Mouse (Mus musculus) spleen, adult 12 weeks (tissue): ENCODE results near the gene Ptprh.
"Not testable (repeated sequence)": the region's sequence is repeated elsewhere in the genome, so short reads cannot be mapped to it uniquely, and the experiment has no call there.

Experiments
- DNase-seq: peaks from one replicate; pipeline ENCODE4 v3.0.0; 2022; ENCODE audit warnings: low spot score

The Ptprh gene

DNA sequence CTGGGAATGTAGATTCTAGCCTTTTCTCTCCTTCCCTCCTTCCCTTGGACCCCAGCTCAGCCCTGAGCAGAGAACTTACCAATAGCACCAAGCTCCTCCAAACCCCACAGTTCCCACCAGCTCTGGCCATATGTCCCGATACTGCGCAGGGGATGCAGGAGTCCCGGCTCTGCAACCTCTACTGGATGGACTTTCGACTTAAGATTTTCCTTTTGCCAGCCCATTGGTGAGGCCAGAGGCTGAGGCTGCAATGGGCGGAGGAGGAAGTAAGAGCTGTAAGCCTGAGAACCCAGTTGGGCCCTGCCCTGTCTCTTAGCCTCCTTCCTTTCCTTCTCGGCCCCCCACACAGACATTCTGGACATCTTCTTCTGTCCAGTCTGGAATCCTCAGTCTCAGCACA lies 872 bp downstream of the Ptprh start:
- no peak for DNase-seq

DNA sequence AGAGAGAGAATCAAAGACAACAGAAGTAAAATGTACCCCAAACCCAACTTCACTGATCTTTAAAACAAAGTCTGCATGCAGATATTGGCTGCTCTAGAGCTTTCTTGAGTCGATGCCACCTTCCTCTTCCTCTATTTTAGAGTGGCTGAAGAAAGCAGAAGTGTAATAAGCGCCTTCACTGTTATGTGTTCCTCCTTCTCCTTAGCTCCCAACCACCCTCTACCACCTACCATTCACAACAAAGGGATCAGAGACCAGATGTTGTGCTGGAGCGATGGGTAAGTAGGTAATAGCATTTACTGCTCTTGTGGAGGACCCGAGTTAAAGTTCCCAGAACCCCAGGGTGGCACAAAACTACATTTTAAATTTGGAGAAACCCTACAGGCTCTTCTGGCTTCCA lies 6.8 kb downstream of the Ptprh start:
- not testable (repeated sequence) for DNase-seq

GRCm38 (mm10) chr7:4581481-4581880 lies 22.4 kb downstream of the Ptprh start:
- DNase-seq, result not testable (repeated sequence)

GRCm38 (mm10) chr7:4572361-4572760 lies 31.5 kb downstream of the Ptprh start:
- DNase-seq, result not testable (repeated sequence)

GRCm38 (mm10) chr7:4562660-4563059 lies 41.2 kb downstream of the Ptprh start:
- no peak for DNase-seq

DNA sequence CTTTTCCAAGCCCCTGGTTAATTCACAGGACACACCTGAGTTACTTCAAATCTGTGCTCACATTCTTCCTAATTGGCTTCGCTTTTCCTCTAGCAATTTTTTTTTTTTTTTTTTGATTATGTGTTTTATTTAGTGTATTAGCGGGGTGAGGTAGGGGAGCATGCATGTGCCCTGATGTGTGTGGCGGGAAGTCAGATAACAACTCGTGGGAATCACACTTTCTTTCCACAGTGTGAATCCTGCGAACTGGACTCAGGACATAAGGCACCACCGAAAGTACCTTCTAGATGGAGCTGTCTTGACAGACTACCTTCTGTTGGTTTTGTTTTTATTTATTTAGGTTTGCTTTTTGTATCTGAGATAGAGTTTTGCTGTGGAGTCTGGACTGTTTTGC lies 46.7 kb downstream of the Ptprh start:
- DNase-seq, result no peak

- peak; percentile 51 for DNase-seq
Observed at GRCm38 (mm10) chr7:4556256-4557166, 47.3 kb downstream of the Ptprh start.

DNA sequence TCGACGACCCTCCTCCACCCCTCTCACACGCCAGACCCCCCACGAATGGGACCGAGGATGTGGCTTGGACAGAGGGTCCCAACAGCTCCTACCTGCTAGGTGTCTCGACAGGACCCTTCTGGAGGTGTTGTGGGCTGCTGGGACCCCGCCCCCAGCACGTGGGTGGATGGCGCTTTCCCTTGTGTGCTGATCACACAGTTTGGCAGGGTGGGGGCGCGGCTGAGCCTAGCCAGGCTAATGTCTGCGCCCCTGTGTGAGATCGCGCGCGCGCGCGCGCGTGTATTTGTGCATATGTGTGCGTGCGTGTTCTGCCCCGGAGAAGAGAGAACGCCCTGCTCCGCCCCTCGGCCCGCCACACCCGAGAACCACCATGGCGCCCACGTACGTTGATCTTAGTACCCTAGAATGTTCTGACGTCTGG lies 56.6 kb downstream of the Ptprh start, which contains the start of gene Syt5:
TSS of gene Syt5 (minus strand) at position 321 of the 421 bp plus-strand sequence.
- DNase-seq, result no peak

- DNase-seq, result no peak
Observed at GRCm38 (mm10) chr7:4546591-4547131, 57.2 kb downstream of the Ptprh start.

GRCm38 (mm10) chr7:4546050-4546449 lies 57.8 kb downstream of the Ptprh start:
- DNase-seq, result no peak

GRCm38 (mm10) chr7:4542013-4542412 lies 61.8 kb downstream of the Ptprh start:
- DNase-seq, result no peak

GRCm38 (mm10) chr7:4541344-4541743 lies 62.5 kb downstream of the Ptprh start:
- no peak for DNase-seq

GRCm38 (mm10) chr7:4539019-4539418 lies 64.8 kb downstream of the Ptprh start:
- DNase-seq, result no peak

- no peak for DNase-seq
Observed at GRCm38 (mm10) chr7:4537181-4537580, 66.7 kb downstream of the Ptprh start.

DNA sequence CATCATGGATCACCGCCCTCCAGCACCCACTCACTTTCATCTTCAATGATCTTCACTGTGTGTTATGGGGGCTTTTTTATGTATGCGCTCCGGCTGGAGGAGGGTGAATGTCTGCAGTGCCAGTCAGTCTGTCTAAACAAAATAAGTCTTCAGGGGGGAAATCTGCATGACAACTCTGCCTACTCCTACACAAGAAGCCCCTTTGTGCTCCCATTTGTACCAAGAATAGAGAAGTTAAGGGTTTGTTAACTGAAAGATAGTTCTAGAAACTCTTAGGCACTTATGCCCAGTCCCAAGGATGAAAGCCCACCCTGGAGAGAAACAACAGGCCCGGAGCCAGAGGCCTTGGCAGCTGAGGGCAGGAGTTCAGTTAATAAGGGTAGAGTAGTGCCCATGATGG lies 67.5 kb downstream of the Ptprh start:
- no peak for DNase-seq

DNA sequence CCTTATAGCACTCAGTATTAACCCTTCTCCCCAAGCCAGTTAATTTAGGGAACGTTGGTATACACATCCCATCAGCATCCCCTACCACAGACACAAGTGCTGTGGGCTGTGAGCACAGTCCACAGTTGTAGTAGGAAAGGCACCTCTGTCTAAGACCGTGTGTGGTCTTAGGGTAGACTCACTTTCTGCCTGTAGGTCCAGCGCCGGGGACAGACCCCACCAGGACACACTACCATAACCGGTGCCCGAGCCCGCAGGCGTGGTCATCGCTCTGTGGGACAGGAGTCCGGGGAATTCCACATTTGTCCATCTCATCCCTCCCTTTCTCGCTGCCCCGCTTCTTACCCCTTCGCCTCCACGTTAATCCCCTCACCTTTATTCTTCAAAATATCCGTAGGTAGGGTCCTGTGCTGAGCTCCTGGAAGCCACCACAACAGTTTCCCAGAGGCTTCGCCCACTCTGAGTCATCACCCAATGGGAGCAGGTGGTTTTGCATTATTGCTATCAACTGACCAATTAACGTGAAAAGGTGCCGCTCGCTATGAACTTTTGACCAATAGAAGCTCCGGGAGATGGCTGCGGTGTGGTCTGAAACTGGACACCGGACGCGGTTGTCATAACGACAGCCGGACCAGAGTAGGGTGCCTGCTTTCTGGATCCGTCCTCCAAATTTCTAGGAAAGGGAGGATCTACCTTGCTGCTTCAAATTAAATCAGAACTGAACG lies 71.7 kb downstream of the Ptprh start, which contains the start of gene Dnaaf3:
TSS of gene Dnaaf3 (minus strand) at position 449 of the 725 bp plus-strand sequence.
- no peak for DNase-seq

DNA sequence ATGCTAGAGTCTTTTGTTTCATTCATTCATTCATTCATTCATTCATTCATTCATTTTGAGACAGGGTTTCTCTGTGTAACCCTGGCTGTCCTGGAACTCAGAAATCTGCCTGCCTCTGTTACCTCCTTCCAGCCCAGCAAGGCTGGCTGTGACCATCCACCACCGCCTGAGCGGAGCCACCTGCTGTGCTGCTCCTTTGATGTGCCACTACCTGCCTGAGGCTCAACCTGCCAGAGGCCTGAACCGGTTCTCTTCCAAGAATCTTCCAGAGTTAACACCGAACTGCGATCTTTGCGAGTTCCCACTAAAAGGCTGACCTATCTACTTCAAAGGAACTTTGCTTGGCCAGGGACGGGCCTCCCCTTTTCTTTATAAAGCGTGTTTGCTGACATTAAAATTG lies 73.7 kb downstream of the Ptprh start:
- DNase-seq, result not testable (repeated sequence)

GRCm38 (mm10) chr7:4527302-4527689 lies 76.5 kb downstream of the Ptprh start:
- no peak for DNase-seq

DNA sequence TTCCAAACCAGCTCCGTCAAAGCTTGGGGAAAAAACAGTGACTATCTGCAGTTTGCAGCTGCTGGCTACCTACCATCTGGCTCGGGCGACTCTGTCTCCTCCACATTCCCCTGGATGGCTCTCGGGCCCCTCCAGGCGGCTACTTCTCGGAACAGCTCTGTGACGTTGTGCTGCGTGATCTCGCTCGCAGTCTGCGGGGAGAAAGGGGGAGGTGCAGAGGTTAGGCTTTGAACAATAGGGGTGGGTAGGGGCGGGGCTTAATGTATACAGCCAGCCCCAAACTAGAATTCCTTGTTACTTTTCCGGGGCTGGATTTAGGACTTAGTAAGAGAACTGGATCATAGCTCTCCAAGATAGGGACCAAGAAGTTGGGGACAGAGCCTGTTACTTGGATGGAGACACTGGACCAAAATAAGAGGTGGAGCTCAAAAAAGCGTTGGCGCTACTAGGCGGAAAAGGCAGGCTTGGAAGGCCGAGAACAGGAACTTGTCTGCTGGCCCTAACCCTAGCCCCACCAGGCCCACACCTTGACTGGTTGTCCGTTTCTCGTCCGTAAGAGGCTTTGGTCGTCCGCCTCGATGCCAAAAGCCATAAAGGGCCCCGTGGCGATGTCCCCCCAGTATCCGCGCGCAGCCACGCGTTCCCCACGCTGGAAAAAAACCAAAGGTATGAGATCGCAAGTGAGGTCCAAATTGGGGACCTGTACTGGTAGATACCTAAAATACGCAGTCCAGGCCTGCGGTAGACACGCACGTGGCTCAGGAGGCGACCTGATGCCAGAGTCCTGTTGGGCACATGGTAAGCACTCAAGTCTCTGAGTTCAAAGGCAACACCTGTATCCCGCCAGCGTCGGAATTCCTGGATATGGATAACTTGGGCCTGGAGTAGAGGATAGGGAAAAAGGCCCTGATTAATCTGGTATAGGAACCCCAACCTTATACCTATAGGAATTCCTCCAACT lies 77.2 kb downstream of the Ptprh start:
- peak; percentile 70 for DNase-seq

DNA sequence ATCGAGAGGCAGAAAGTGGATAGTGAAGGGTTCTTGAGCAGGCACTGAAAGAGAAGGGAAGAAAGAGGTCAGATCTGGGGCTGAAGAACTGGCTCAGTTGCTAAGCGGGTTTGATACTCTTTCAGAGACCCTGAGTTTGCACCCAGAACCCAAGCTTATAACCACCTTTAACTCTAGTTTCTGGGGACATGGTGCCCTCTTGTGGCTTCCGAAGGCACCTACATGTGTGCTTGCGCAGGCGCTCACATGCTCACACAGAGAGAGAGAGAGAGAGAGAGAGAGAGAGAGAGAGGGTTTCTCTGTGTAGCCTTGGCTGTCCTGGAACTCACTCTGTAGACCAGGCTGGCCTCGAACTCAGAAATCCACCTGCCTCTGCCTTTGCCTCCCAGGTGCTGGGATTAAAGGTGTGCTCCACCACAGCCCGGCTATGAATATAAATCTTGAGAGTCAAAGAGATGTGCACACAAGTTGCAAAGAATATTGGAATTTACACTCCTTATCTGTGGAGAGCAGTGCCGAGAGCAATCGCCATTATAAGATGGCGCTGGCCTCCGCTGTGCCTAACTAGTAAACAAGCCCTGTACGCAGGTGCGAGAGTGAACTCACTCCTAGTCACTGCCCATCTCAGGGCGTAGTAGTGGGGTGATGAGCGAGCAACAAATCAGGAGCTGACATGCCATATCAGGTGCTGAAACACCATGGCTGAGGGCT lies 79.5 kb downstream of the Ptprh start, which contains the start of gene Tnni3:
TSS of gene Tnni3 (minus strand) at position 18 of the 711 bp plus-strand sequence.
- DNase-seq, result peak; percentile 46
